In genomic region chr5:111823842-111824241, GRCm38 (mm10) we compare ENCODE assay signal across 14 mouse cellular contexts.
DNase-seq lines count a peak whose midpoint lies in the region; ATAC-seq and TF ChIP-seq lines count a peak whose summit lies in the region.
"Had no signal": no experiment of that assay in that cellular context is flagged by ENCODE, and none has a peak within 500 bp of the region (broad histone marks: within the 10 kb centered on the region; RNA-seq: fewer than 3 reads in every experiment).

No protein-coding gene starts in this region.

- H3K9ac ChIP-seq in forebrain, embryonic 14.5 days (ENCODE audit: low read length) = no peak overlapping the region
- H3K9ac ChIP-seq in forebrain, embryonic 12.5 days = no peak overlapping the region
- no peak overlapping the region for H3K9ac ChIP-seq in lung, postnatal 0 days (replicated peaks; ENCODE audit: low read depth)
- H3K9ac ChIP-seq in limb, embryonic 14.5 days (ENCODE audit: low read depth, low read length, severe bottlenecking) = no peak overlapping the region
- no peak overlapping the region for H3K9ac ChIP-seq in stomach, embryonic 16.5 days (ENCODE audit: low read length)
- H3K9ac ChIP-seq: hindbrain, embryonic 13.5 days had no signal

- H3K4me1 ChIP-seq in forebrain, embryonic 14.5 days (ENCODE audit: control insufficient read depth, insufficient read depth, low read length) = no peaks in the 10 kb centered on the region; the same call in 1 of the 2 replicates
- H3K4me1 ChIP-seq in forebrain, embryonic 12.5 days = peaks cover 8% of the 10 kb centered on the region; the same call in 1 of the 2 replicates
- H3K4me1 ChIP-seq in lung, postnatal 0 days (ENCODE audit: insufficient read depth, low read depth, low read length) = no peaks in the 10 kb centered on the region
- no peaks in the 10 kb centered on the region for H3K4me1 ChIP-seq in lung, adult 2 months (ENCODE audit: control insufficient read depth, insufficient read depth, low read length)
- 0 out of 2 replicates have a peak, but pooled peaks cover 3% of the 10 kb centered on the region for H3K4me1 ChIP-seq in limb, embryonic 14.5 days (ENCODE audit: control insufficient read depth, insufficient read depth, low read length)
- H3K4me1 ChIP-seq in stomach, embryonic 16.5 days (ENCODE audit: control insufficient read depth, insufficient read depth, low read length) = peaks cover 15% of the 10 kb centered on the region

- no peak for TF ChIP-seq EP300 in lung, postnatal 0 days (IDR thresholded peaks at IDR 0.05)

- no peak overlapping the region for H3K27ac ChIP-seq in forebrain, embryonic 14.5 days (ENCODE audit: low read depth, low read length)
- no peak overlapping the region for H3K27ac ChIP-seq in forebrain, embryonic 12.5 days
- peak overlapping the region; percentile 64 for H3K27ac ChIP-seq in lung, postnatal 0 days (ENCODE audit: low read length)
- H3K27ac ChIP-seq in limb, embryonic 14.5 days (replicated peaks; ENCODE audit: low read depth, low read length) = no peak overlapping the region
- H3K27ac ChIP-seq in stomach, embryonic 16.5 days (ENCODE audit: low read length) = peak overlapping the region; percentile 49
- H3K27ac ChIP-seq: gastrocnemius, adult 2 months; hindbrain, embryonic 13.5 days had no signal

- no peak for TF ChIP-seq CTCF in lung, postnatal 0 days (IDR thresholded peaks at IDR 0.05)
- no peak for TF ChIP-seq CTCF in lung, adult 2 months (IDR thresholded peaks at IDR 0.05; ENCODE audit: insufficient read depth, low read length)

- H3K4me3 ChIP-seq in forebrain, embryonic 14.5 days (ENCODE audit: low read depth, low read length) = no peak overlapping the region
- H3K4me3 ChIP-seq in forebrain, embryonic 12.5 days (replicated peaks) = no peak overlapping the region
- H3K4me3 ChIP-seq in lung, postnatal 0 days (ENCODE audit: low read depth, low read length) = no peak overlapping the region
- no peak overlapping the region for H3K4me3 ChIP-seq in lung, adult 2 months (replicated peaks; ENCODE audit: extremely low read depth, low read depth, low read length)
- H3K4me3 ChIP-seq in limb, embryonic 14.5 days (replicated peaks; ENCODE audit: low read length) = no peak overlapping the region
- H3K4me3 ChIP-seq in stomach, embryonic 16.5 days (replicated peaks; ENCODE audit: low read length) = no peak overlapping the region
- H3K4me3 ChIP-seq: gastrocnemius, adult 2 months; hindbrain, embryonic 13.5 days had no signal

- ATAC-seq in forebrain, embryonic 14.5 days = no peak
- no peak for ATAC-seq in forebrain, embryonic 12.5 days (ENCODE audit: low FRiP score)
- no peak for ATAC-seq in lung, postnatal 0 days
- ATAC-seq in limb, embryonic 14.5 days (ENCODE audit: low FRiP score, low read depth) = 0 out of 2 replicates have a peak, but pooled peaks have one; percentile 23
- no peak for ATAC-seq in stomach, embryonic 16.5 days (ENCODE audit: insufficient read depth, low FRiP score)
- ATAC-seq: forebrain, embryonic 16.5 days had no signal

- no peak overlapping the region for H3K4me2 ChIP-seq in forebrain, embryonic 14.5 days (ENCODE audit: low read length)
- H3K4me2 ChIP-seq in forebrain, embryonic 12.5 days = no peak overlapping the region
- H3K4me2 ChIP-seq in lung, postnatal 0 days (replicated peaks; ENCODE audit: low read depth, low read length) = no peak overlapping the region
- H3K4me2 ChIP-seq in limb, embryonic 14.5 days (replicated peaks; ENCODE audit: low read depth, low read length, severe bottlenecking) = no peak overlapping the region
- H3K4me2 ChIP-seq in stomach, embryonic 16.5 days (ENCODE audit: low read depth, low read length) = no peak overlapping the region
- H3K4me2 ChIP-seq: hindbrain, embryonic 13.5 days had no signal

- DNase-seq in forebrain, embryonic 14.5 days (ENCODE audit: low spot score) = peak; percentile 20
- no peak for DNase-seq in lung, postnatal 0 days (ENCODE audit: low spot score)
- DNase-seq in lung, adult 2 months = no peak
- DNase-seq in limb, embryonic 14.5 days (ENCODE audit: low spot score) = no peak
- DNase-seq in gastrocnemius, postnatal 4 days (ENCODE audit: low spot score in 2 of 2) = no peak
- DNase-seq in right cerebral cortex, postnatal 36 days (ENCODE audit: low spot score in 2 of 2) = no peak
- DNase-seq: cerebellum, adult 11 months; gastrocnemius, adult 2 months; kidney, adult 18-20 months; thymus, postnatal 36 days had no signal

- no peaks in the 10 kb centered on the region for H3K27me3 ChIP-seq in forebrain, embryonic 14.5 days (replicated peaks; ENCODE audit: control insufficient read depth, insufficient read depth, low read length)
- peaks cover 48% of the 10 kb centered on the region for H3K27me3 ChIP-seq in forebrain, embryonic 12.5 days
- no peaks in the 10 kb centered on the region for H3K27me3 ChIP-seq in lung, postnatal 0 days (replicated peaks; ENCODE audit: insufficient read depth, low read length)
- H3K27me3 ChIP-seq in limb, embryonic 14.5 days (ENCODE audit: control insufficient read depth, insufficient read depth, low read length) = peaks cover 9% of the 10 kb centered on the region; the same call in 1 of the 2 replicates
- H3K27me3 ChIP-seq in stomach, embryonic 16.5 days (ENCODE audit: control insufficient read depth, insufficient read depth, low read length) = no peaks in the 10 kb centered on the region

- TF ChIP-seq POLR2A in lung, adult 2 months (IDR thresholded peaks at IDR 0.05; ENCODE audit: borderline replicate concordance, extremely low read depth, low read depth, low read length) = no peak
- TF ChIP-seq POLR2A in limb, embryonic 14.5 days (IDR thresholded peaks at IDR 0.05; ENCODE audit: borderline replicate concordance, extremely low read depth, insufficient read depth, insufficient read length) = no peak

- H3K9me3 ChIP-seq in forebrain, embryonic 14.5 days (replicated peaks; ENCODE audit: control insufficient read depth, low read length) = no peaks in the 10 kb centered on the region
- no peaks in the 10 kb centered on the region for H3K9me3 ChIP-seq in forebrain, embryonic 12.5 days
- H3K9me3 ChIP-seq in lung, postnatal 0 days (ENCODE audit: low read length) = no peaks in the 10 kb centered on the region
- no peaks in the 10 kb centered on the region for H3K9me3 ChIP-seq in limb, embryonic 14.5 days (ENCODE audit: control insufficient read depth, low read length)
- H3K9me3 ChIP-seq in stomach, embryonic 16.5 days (replicated peaks; ENCODE audit: control insufficient read depth, low read length) = no peaks in the 10 kb centered on the region
- H3K9me3 ChIP-seq: hindbrain, embryonic 13.5 days had no signal

- no peaks in the 10 kb centered on the region for H3K36me3 ChIP-seq in forebrain, embryonic 14.5 days (ENCODE audit: control insufficient read depth, insufficient read depth, low read length)
- H3K36me3 ChIP-seq in forebrain, embryonic 12.5 days (replicated peaks) = no peaks in the 10 kb centered on the region
- H3K36me3 ChIP-seq in lung, postnatal 0 days (ENCODE audit: insufficient read depth, low read length) = no peaks in the 10 kb centered on the region
- no peaks in the 10 kb centered on the region for H3K36me3 ChIP-seq in limb, embryonic 14.5 days (ENCODE audit: control insufficient read depth, insufficient read depth, low read length)
- no peaks in the 10 kb centered on the region for H3K36me3 ChIP-seq in stomach, embryonic 16.5 days (ENCODE audit: control insufficient read depth, insufficient read depth, low read length)
- H3K36me3 ChIP-seq: hindbrain, embryonic 13.5 days had no signal

- 16% methylated on average over 5 of the region's 5 CpGs for WGBS in forebrain, embryonic 14.5 days
- WGBS in forebrain, embryonic 12.5 days = 25% methylated on average over 5 of the region's 5 CpGs
- WGBS in lung, postnatal 0 days = 50% methylated on average over 5 of the region's 5 CpGs
- WGBS in lung, adult 2 months = 61% methylated on average over 5 of the region's 5 CpGs
- WGBS in limb, embryonic 14.5 days = 24% methylated on average over 5 of the region's 5 CpGs
- 42% methylated on average over 5 of the region's 5 CpGs for WGBS in stomach, embryonic 16.5 days

Comparison
In these comparisons a context has a peak if more than half of its experiments do, and no peak if none do; other contexts are left out.
1. H3K27ac ChIP-seq: peak in lung, postnatal 0 days (single experiment) and stomach, embryonic 16.5 days (single experiment); none in forebrain, embryonic 14.5 days (single experiment), forebrain, embryonic 12.5 days (single experiment) and limb, embryonic 14.5 days (single experiment).